Mouse (Mus musculus) CD4-positive, CD25-positive, alpha-beta regulatory T cell (primary cell): ENCODE results near the gene Dtl. TPM values are rescaled to one million over a fixed set of nuclear protein-coding genes. Genes with fewer than 3 reads are reported as not detected.

Experiments used
- polyA plus RNA-seq: library from polyadenylated mRNA; unstranded; fragments of 100-300 nt; shearing (Covaris generic); gene quantifications from one replicate; pipeline ENCODE4 v1.2.1, GENCODE M21; 2017

The Dtl gene
- polyA plus RNA-seq: 6.2 TPM

DNA sequence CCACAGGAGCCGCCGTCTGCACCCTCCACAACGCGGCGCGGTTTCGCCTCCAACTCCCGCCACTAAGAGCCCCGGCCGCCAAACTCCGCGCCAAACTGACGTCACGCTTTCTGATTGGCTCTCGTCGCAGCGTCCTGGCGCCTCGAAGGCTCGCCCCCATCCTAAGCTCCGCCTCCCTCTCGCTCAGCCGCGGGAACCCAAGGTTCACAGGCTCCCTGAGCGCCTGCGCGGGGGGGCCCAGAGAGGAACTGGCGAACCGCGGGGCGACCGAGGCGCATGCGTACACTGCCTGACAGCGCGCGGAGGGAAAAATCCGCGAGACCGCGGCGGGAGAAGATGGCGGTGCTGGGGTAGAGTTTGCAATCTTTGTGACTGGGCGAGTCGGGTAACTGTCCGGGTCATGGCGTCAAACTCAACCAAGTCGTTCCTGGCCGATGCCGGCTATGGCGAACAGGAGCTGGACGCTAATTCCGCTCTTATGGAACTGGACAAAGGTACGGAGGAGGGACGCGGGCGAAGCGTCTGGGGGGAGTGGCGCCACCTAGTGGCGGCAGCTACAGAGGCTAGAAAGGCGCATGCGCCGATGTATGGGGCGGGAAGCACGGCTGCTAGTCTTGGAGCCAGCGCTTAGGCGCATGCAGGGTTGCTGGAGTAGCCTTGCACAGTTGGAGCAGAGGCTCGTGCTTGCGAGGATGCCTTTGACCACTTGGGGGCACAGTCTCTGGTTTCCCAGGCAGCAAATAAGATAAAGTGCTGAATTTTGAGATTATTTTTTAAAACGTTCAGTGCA is at the start of gene Dtl, which contains the start of gene Ints7:
TSS of gene Dtl (minus strand) at position 87 of the 790 bp plus-strand sequence.
TSS of gene Ints7 (plus strand) at position 179 of the 790 bp plus-strand sequence.

Other genes with a start within 250 kb of the Dtl start
- 27.3 TPM for gene Tmem206, start 249.6 kb downstream of the Dtl start, polyA plus RNA-seq
- 315 TPM for gene Ppp2r5a, start 172.3 kb downstream of the Dtl start, polyA plus RNA-seq
- 45.3 TPM for gene Ints7, start 92 bp upstream of the Dtl start, polyA plus RNA-seq
- 17.1 TPM for gene Lpgat1, start 142.3 kb upstream of the Dtl start, polyA plus RNA-seq
- gene Nek2, start 245.9 kb upstream of the Dtl start, polyA plus RNA-seq: 1.5 TPM